ENCODE assay signal across 18 mouse cellular contexts in the genomic region with DNA sequence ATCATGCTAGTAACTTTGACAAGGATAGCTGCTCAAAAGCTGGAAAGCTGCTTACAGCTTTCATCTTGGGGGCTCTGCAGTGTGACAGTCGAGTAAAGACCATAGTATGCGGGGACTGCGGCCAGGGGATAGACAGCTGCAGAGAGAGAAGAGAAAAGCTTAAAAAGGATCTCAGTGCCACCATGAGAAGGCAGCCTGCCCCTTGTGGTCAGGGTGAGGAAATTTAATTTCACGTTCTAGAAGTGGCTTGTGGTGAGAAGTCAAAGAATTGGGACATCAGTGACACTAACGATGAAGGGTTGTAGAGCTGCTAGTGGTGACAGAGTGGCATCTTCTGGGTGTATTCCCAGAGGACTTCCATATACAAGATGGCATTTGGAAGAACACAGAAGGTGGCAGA.
DNase-seq lines count a peak whose midpoint lies in the region; ATAC-seq and TF ChIP-seq lines count a peak whose summit lies in the region.
"Had no signal": no experiment of that assay in that cellular context is flagged by ENCODE, and none has a peak within 500 bp of the region (broad histone marks: within the 10 kb centered on the region; RNA-seq: fewer than 3 reads in every experiment).

No protein-coding gene starts in this region.

- H3K27ac ChIP-seq in heart, postnatal 0 days (ENCODE audit: low read depth) = no peak overlapping the region
- H3K27ac ChIP-seq in lung, postnatal 0 days (ENCODE audit: low read length) = no peak overlapping the region
- H3K27ac ChIP-seq: embryonic facial prominence, embryonic 13.5 days; forebrain, embryonic 12.5 days; hindbrain, embryonic 15.5 days; liver, embryonic 15.5 days; midbrain, embryonic 10.5 days had no signal

- CTCF ChIA-PET in Patski (lab: Charles Lee) = interaction anchor here (1.6 kb wide), 1 partner anchor 11 kb away, joined by 3 read pairs; no protein-coding TSS in a partner anchor

- WGBS in heart, postnatal 0 days = 63% methylated on average over 5 of the region's 5 CpGs
- WGBS in lung, postnatal 0 days = 60% methylated on average over 5 of the region's 5 CpGs

- H3K36me3 ChIP-seq in heart, postnatal 0 days (replicated peaks; ENCODE audit: control insufficient read depth, insufficient read depth, low read length) = no peaks in the 10 kb centered on the region
- H3K36me3 ChIP-seq in lung, postnatal 0 days (ENCODE audit: insufficient read depth, low read length) = no peaks in the 10 kb centered on the region
- H3K36me3 ChIP-seq: embryonic facial prominence, embryonic 13.5 days; forebrain, embryonic 12.5 days; hindbrain, embryonic 15.5 days; liver, embryonic 15.5 days; midbrain, embryonic 10.5 days had no signal

- peak; percentile 10 for DNase-seq in heart, postnatal 0 days (ENCODE audit: low spot score)
- DNase-seq in heart, adult 18-20 months = no peak
- DNase-seq in lung, postnatal 0 days (ENCODE audit: low spot score) = peak; percentile 31
- DNase-seq in lung, postnatal 14 days = no peak
- no peak for DNase-seq in Patski (ENCODE audit: low read depth, low spot score)
- DNase-seq in kidney, postnatal 14 days = no peak
- DNase-seq: adrenal gland, postnatal 14 days; gastrocnemius, postnatal 25 days; kidney, adult 9 months; left cerebral cortex, postnatal 4 days; right cerebral cortex, postnatal 25 days; thymus, adult 2 months had no signal

- H3K9me3 ChIP-seq in heart, postnatal 0 days (replicated peaks; ENCODE audit: control insufficient read depth, low read length) = no peaks in the 10 kb centered on the region
- H3K9me3 ChIP-seq in lung, postnatal 0 days (ENCODE audit: low read length) = no peaks in the 10 kb centered on the region
- H3K9me3 ChIP-seq: embryonic facial prominence, embryonic 13.5 days; forebrain, embryonic 12.5 days; hindbrain, embryonic 15.5 days; liver, embryonic 15.5 days; midbrain, embryonic 10.5 days had no signal

- H3K27me3 ChIP-seq in heart, postnatal 0 days (ENCODE audit: control insufficient read depth, insufficient read depth, low read length) = no peaks in the 10 kb centered on the region
- H3K27me3 ChIP-seq in lung, postnatal 0 days (replicated peaks; ENCODE audit: insufficient read depth, low read length) = no peaks in the 10 kb centered on the region
- peaks cover 39% of the 10 kb centered on the region for H3K27me3 ChIP-seq in Patski
- H3K27me3 ChIP-seq: embryonic facial prominence, embryonic 13.5 days; forebrain, embryonic 12.5 days; hindbrain, embryonic 15.5 days; liver, embryonic 15.5 days had no signal

- ATAC-seq in heart, postnatal 0 days (ENCODE audit: insufficient read depth, low read depth) = no peak
- ATAC-seq in lung, postnatal 0 days = no peak
- no peak for ATAC-seq in Patski
- ATAC-seq in granulocyte monocyte progenitor cell, adult 5-6 weeks (replicated peaks; ENCODE audit: poor library complexity, severe bottlenecking) = peak; percentile 33; the same call in 1 of the 2 replicates

- H3K4me1 ChIP-seq in heart, postnatal 0 days (ENCODE audit: control insufficient read depth, insufficient read depth) = no peaks in the 10 kb centered on the region
- peaks cover 4% of the 10 kb centered on the region; the same call in 1 of the 2 replicates for H3K4me1 ChIP-seq in lung, postnatal 0 days (ENCODE audit: insufficient read depth, low read depth, low read length)
- H3K4me1 ChIP-seq: embryonic facial prominence, embryonic 13.5 days; hindbrain, embryonic 15.5 days; liver, embryonic 15.5 days had no signal

- H3K4me2 ChIP-seq in heart, postnatal 0 days (ENCODE audit: low read depth, low read length) = no peak overlapping the region
- H3K4me2 ChIP-seq in lung, postnatal 0 days (replicated peaks; ENCODE audit: low read depth, low read length) = no peak overlapping the region
- H3K4me2 ChIP-seq: liver, embryonic 15.5 days had no signal

- TF ChIP-seq EP300 in heart, postnatal 0 days (IDR thresholded peaks at IDR 0.05; ENCODE audit: low read depth) = no peak
- TF ChIP-seq EP300 in lung, postnatal 0 days (IDR thresholded peaks at IDR 0.05) = no peak

- POLR2A ChIA-PET in Patski (lab: Charles Lee) = no interaction called here

- in situ Hi-C loops in Patski (cut with MboI; ENCODE audit: low pct_unique_long_range_greater_than_20kb) = no loop called here

- H3K4me3 ChIP-seq in heart, postnatal 0 days (ENCODE audit: low read depth, low read length) = no peak overlapping the region
- H3K4me3 ChIP-seq in lung, postnatal 0 days (ENCODE audit: low read depth, low read length) = no peak overlapping the region
- H3K4me3 ChIP-seq: embryonic facial prominence, embryonic 13.5 days; forebrain, embryonic 12.5 days; hindbrain, embryonic 15.5 days; liver, embryonic 15.5 days; midbrain, embryonic 10.5 days had no signal

- peak; percentile 53 for TF ChIP-seq CTCF in heart, postnatal 0 days (IDR thresholded peaks at IDR 0.05; ENCODE audit: low read depth)
- TF ChIP-seq CTCF in lung, postnatal 0 days (IDR thresholded peaks at IDR 0.05) = peak; percentile 66
- peak; percentile 36 for TF ChIP-seq CTCF in Patski (IDR thresholded peaks at IDR 0.05)

- H3K9ac ChIP-seq in heart, postnatal 0 days (replicated peaks; ENCODE audit: low read depth, low read length) = no peak overlapping the region
- no peak overlapping the region for H3K9ac ChIP-seq in lung, postnatal 0 days (replicated peaks; ENCODE audit: low read depth)
- H3K9ac ChIP-seq: embryonic facial prominence, embryonic 13.5 days; forebrain, embryonic 12.5 days; hindbrain, embryonic 15.5 days; liver, embryonic 15.5 days had no signal

Comparison
In these comparisons a context has a peak if more than half of its experiments do, and no peak if none do; other contexts are left out.
1. DNase-seq: peak in heart, postnatal 0 days (single experiment) and lung, postnatal 0 days (single experiment); none in heart, adult 18-20 months (0 of 2), lung, postnatal 14 days (single experiment), Patski (single experiment) and kidney, postnatal 14 days (single experiment).
2. Peak in every context shown above with its lines, with median percentiles within 50 percentile points of each other: CTCF ChIP-seq.